Mouse (Mus musculus): ENCODE data around the gene Me3.

Gene Me3

DNA sequence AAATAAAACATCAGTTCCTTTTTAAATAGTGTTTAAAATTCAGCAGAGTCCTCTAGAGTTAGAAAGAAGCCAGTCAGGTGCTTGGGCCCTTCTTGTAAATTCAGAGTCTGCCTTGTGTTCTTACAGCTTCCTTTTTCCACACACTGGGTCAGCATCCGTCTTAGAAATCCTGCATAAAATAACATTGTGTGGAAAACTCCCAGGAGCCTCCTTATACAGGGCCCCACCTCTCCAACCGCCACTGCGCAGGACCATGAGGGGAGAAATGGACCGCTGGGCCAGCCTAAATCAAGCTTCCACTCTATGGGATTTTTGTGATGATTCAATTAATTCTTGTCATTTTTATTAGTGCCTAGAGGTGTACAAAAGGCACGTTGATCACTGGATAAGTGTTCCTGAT, 259.2 kb downstream of the Me3 start:
- no peak for DNase-seq (ENCODE audit: low read depth in 2 of 2, low spot score in 2 of 2)

DNA sequence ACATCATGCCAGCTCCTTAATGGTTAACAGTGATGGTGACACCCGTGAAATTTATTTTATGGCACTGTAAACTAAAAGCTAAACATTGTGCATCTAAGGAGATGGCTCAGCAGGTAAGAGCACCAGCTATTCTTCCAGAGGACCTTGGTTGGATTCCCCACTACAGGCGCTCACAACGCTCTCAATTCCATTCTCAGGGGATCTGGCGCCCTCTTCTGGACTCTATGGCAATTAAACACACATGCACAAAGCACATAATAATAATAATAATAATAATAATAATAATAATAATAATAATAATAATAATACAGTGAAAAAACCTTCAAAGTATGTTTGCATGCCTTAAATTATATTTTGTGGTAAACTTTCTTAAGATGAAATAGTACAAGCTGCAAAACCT, 259.7 kb downstream of the Me3 start:
- no peak for DNase-seq (ENCODE audit: low read depth in 2 of 2, low spot score in 2 of 2)

DNA sequence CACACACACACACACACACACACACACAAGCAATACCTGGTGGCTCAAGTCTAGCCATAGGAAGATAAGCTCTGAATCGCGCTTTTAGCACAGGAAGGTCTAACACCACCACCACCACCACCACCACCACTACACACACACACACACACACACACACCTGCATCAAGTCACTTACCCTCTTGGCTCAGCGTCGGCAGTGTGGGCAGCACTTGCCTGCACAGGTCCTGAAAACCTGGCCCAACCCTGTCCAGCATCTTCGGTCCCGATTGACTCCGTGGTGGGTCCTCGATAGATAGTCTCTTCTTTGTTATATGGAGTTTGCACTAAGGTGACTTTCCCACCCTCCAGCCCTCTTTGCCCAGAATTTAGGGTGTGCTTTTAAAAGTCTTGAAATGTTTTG, 270.8 kb downstream of the Me3 start:
- no peak for DNase-seq (ENCODE audit: low read depth in 2 of 2, low spot score in 2 of 2)

GRCm38 (mm10) chr7:89903442-89904343, 271.5 kb downstream of the Me3 start, which contains the start of gene Ccdc81:
TSS of gene Ccdc81 (minus strand) at chr7:89903629.
- DNase-seq (ENCODE audit: low read depth in 2 of 2, low spot score in 2 of 2), result no peak
